Mouse (Mus musculus) lung, postnatal 0 days (tissue): ENCODE measurements around the gene Pakap. TPM values are rescaled to one million over a fixed set of nuclear protein-coding genes. Genes with fewer than 3 reads are reported as not detected.

Experiments used
- ATAC-seq: fragments of 200-750 bp; cut with Nextera tagmentation; 2 replicates; pipeline ENCODE4 v1.8.0; 2017; ENCODE audit warnings: moderate library complexity
- DNase-seq: peaks from one replicate; pipeline ENCODE4 v3.0.0-alpha.2; 2016; ENCODE audit warnings: low spot score
- H3K27ac ChIP-seq: fragments of 300-500 bp; sonication (generic); 2 replicates; pipeline ENCODE4 v1.5.1; 2014; ENCODE audit warnings: antibody characterized with exemption, mild to moderate bottlenecking, low read length, mixed read lengths
- H3K27me3 ChIP-seq: fragments of 300-500 bp; sonication (generic); replicated peaks from 2 replicates; pipeline ENCODE4 v1.6.1; 2014; ENCODE audit warnings: low read length, mixed read lengths; ENCODE audit not compliant: insufficient read depth
- H3K36me3 ChIP-seq: fragments of 300-500 bp; sonication (generic); 2 replicates; pipeline ENCODE4 v1.6.1; 2014; ENCODE audit warnings: low read length, mixed read lengths; ENCODE audit not compliant: insufficient read depth
- H3K4me1 ChIP-seq: fragments of 300-500 bp; sonication (generic); 2 replicates; pipeline ENCODE4 v1.6.1; 2014; ENCODE audit warnings: antibody characterized with exemption, low read depth, low read length, mixed read lengths; ENCODE audit not compliant: insufficient read depth
- H3K4me2 ChIP-seq: fragments of 300-500 bp; sonication (generic); replicated peaks from 2 replicates; pipeline ENCODE4 v1.6.1; 2014; ENCODE audit warnings: low read depth, mild to moderate bottlenecking, low read length, moderate library complexity, mixed read lengths
- H3K4me3 ChIP-seq: fragments of 300-500 bp; sonication (generic); 2 replicates; pipeline ENCODE4 v1.5.1; 2014; ENCODE audit warnings: low read depth, low read length
- H3K9ac ChIP-seq: fragments of 300-500 bp; sonication (generic); replicated peaks from 2 replicates; pipeline ENCODE4 v1.6.1; 2014; ENCODE audit warnings: low read depth, mild to moderate bottlenecking
- H3K9me3 ChIP-seq: fragments of 300-500 bp; sonication (generic); 2 replicates; pipeline ENCODE4 v1.6.1; 2016; ENCODE audit warnings: low read length, mixed read lengths
- CTCF ChIP-seq: IDR thresholded peaks from 2 replicates; pipeline ENCODE4 v1.5.1; 2016; ENCODE audit warnings: antibody characterized with exemption, mild to moderate bottlenecking
- EP300 ChIP-seq: IDR thresholded peaks from 2 replicates; pipeline ENCODE4 v1.6.1; 2016; ENCODE audit warnings: antibody characterized with exemption, mild to moderate bottlenecking, control low read depth
- WGBS: fragments of 180-500 bp; shearing (Covaris S2); extraction: QIAGEN DNeasy Blood & Tissue Kit; methylation state at CpG from one replicate; pipeline ENCODE4 v1.1.7; 2014; 5-methylcytosine and 5-hydroxymethylcytosine counted together
- polyA plus RNA-seq: library from polyadenylated mRNA; unstranded; fragments of >200 nt; fragmentation: Nextera tagmentation; extraction: Ambion mirVana; gene quantifications from 2 replicates; pipeline ENCODE4 v1.2.1, GENCODE M21; 2015

The Pakap gene
- polyA plus RNA-seq, 1 experiment from 2014 or later, result 60.5 TPM

- no peak for TF ChIP-seq CTCF
- no peak for TF ChIP-seq EP300
Measured at GRCm38 (mm10) chr4:57770185-57770823, 202.3 kb downstream of the Pakap start.

GRCm38 (mm10) chr4:57771558-57772219, 203.7 kb downstream of the Pakap start:
- H3K9ac ChIP-seq, result no peak overlapping the region
- H3K4me2 ChIP-seq, result no peak overlapping the region
- H3K36me3 ChIP-seq, result no peaks in the 10 kb centered on the region
- H3K9me3 ChIP-seq, result no peaks in the 10 kb centered on the region
- no peaks in the 10 kb centered on the region for H3K27me3 ChIP-seq
- ATAC-seq, result no peak
- no peak overlapping the region for H3K27ac ChIP-seq
- DNase-seq, result no peak
- no peaks in the 10 kb centered on the region for H3K4me1 ChIP-seq
- TF ChIP-seq CTCF (no peak), EP300 (no peak)
- no peak overlapping the region for H3K4me3 ChIP-seq
- 75% methylated on average over 2 of the region's 2 CpGs for WGBS

More at GRCm38 (mm10) chr4:57770185-57770823, 202.3 kb downstream of the Pakap start:
- no peaks in the 10 kb centered on the region for H3K36me3 ChIP-seq
- H3K4me2 ChIP-seq, result no peak overlapping the region
- ATAC-seq (no peak), DNase-seq (no peak)
- H3K27ac ChIP-seq, result no peak overlapping the region
- no peaks in the 10 kb centered on the region for H3K27me3 ChIP-seq
- no peak overlapping the region for H3K4me3 ChIP-seq
- H3K9me3 ChIP-seq, result no peaks in the 10 kb centered on the region
- 85% methylated on average over 4 of the region's 4 CpGs for WGBS
- no peaks in the 10 kb centered on the region for H3K4me1 ChIP-seq
- H3K9ac ChIP-seq, result no peak overlapping the region

- H3K27me3 ChIP-seq, result no peaks in the 10 kb centered on the region
- H3K9me3 ChIP-seq, result no peaks in the 10 kb centered on the region
- ATAC-seq (no peak), DNase-seq (no peak)
- 20% methylated on average over 11 of the region's 11 CpGs for WGBS
- H3K9ac ChIP-seq, result no peak overlapping the region
- H3K36me3 ChIP-seq, result no peaks in the 10 kb centered on the region
- no peak overlapping the region for H3K4me3 ChIP-seq
- H3K4me2 ChIP-seq, result no peak overlapping the region
- H3K4me1 ChIP-seq, result no peaks in the 10 kb centered on the region
- TF ChIP-seq CTCF (no peak), EP300 (no peak)
- H3K27ac ChIP-seq, result no peak overlapping the region
Measured at GRCm38 (mm10) chr4:57772851-57773510, 205.0 kb downstream of the Pakap start.

- Histone ChIP-seq H3K27me3 (no peaks in the 10 kb centered on the region), H3K4me3 (no peak overlapping the region), H3K9ac (no peak overlapping the region), H3K9me3 (no peaks in the 10 kb centered on the region), H3K4me1 (no peaks in the 10 kb centered on the region), H3K4me2 (no peak overlapping the region), H3K27ac (no peak overlapping the region), H3K36me3 (no peaks in the 10 kb centered on the region)
- WGBS, result 69% methylated on average over 4 of the region's 4 CpGs
- no peak for ATAC-seq
- no peak for DNase-seq
- TF ChIP-seq EP300 (no peak), CTCF (no peak)
Measured at GRCm38 (mm10) chr4:57774517-57774916, 206.5 kb downstream of the Pakap start.

- no peak for TF ChIP-seq EP300
- no peak for TF ChIP-seq CTCF
- no peaks in the 10 kb centered on the region for H3K9me3 ChIP-seq
- H3K27ac ChIP-seq, result no peak overlapping the region
- no peaks in the 10 kb centered on the region for H3K27me3 ChIP-seq
- no peaks in the 10 kb centered on the region for H3K36me3 ChIP-seq
- H3K4me2 ChIP-seq, result no peak overlapping the region
- DNase-seq, result no peak
- no peaks in the 10 kb centered on the region for H3K4me1 ChIP-seq
- no peak for ATAC-seq
- H3K9ac ChIP-seq, result no peak overlapping the region
- H3K4me3 ChIP-seq, result no peak overlapping the region
Measured at GRCm38 (mm10) chr4:57775582-57775981, 207.6 kb downstream of the Pakap start.

- no peak for ATAC-seq
- Histone ChIP-seq H3K9ac (no peak overlapping the region), H3K9me3 (no peaks in the 10 kb centered on the region), H3K36me3 (no peaks in the 10 kb centered on the region), H3K4me3 (no peak overlapping the region), H3K27ac (no peak overlapping the region), H3K27me3 (no peaks in the 10 kb centered on the region), H3K4me2 (no peak overlapping the region), H3K4me1 (peaks cover 12% of the 10 kb centered on the region; the same call in 1 of the 2 replicates)
- no peak for DNase-seq
- WGBS, result 52% methylated on average over 4 of the region's 4 CpGs
- no peak for TF ChIP-seq EP300
- no peak for TF ChIP-seq CTCF
Measured at GRCm38 (mm10) chr4:57780403-57780802, 212.4 kb downstream of the Pakap start.
